Mouse (Mus musculus): ENCODE data around the gene Gm2832. TPM values are rescaled to one million over a fixed set of nuclear protein-coding genes. Genes with fewer than 3 reads are reported as not detected.
"Not testable (repeated sequence)": the region's sequence is repeated elsewhere in the genome, so short reads cannot be mapped to it uniquely, and the experiment has no call there.

The Gm2832 gene
- not detected in 2 replicates for polyA plus RNA-seq (2015; fragmentation: Nextera tagmentation; extraction: Ambion mirVana)

- not testable (repeated sequence) for H3K27me3 ChIP-seq (replicated peaks; ENCODE audit: control insufficient read depth, insufficient read depth, low read length); H3K27ac ChIP-seq (ENCODE audit: low read length); H3K4me3 ChIP-seq (ENCODE audit: low read length); H3K4me2 ChIP-seq (ENCODE audit: low read depth, low read length); H3K9me3 ChIP-seq (ENCODE audit: control insufficient read depth, low read length); H3K9ac ChIP-seq (ENCODE audit: low read depth, low read length); H3K36me3 ChIP-seq (ENCODE audit: control insufficient read depth, insufficient read depth, low read length); H3K4me1 ChIP-seq (ENCODE audit: control insufficient read depth, insufficient read depth, low read length); ATAC-seq
- 95% methylated on average over 2 of the region's 3 CpGs for WGBS
Measured at GRCm38 (mm10) chr14:41278505-41278904, at the start of gene Gm2832. Gene Gm2832, plus strand, starts transcription at chr14:41278805.

DNA sequence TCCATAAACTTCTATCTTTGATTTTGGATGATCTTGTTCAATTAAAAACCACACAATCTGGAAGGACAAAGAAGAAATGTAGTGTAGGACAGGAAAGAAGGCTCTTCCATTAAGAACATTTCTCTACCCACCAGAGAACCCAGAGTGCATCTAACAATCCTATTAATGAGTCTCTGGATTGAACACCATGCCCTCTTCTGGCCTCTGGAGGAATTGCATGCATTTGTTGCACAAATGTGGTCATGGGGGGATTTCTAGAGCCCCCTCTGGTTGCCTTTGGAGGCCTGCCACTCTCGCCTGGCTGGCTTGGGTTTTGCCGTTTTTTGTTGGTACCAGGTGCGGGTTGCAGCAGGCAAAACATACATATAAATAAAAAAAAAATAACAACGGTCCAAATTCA, 15.3 kb upstream of the Gm2832 start:
- not testable (repeated sequence) for H3K27ac ChIP-seq (ENCODE audit: low read length); H3K4me3 ChIP-seq (ENCODE audit: low read length); H3K4me1 ChIP-seq (ENCODE audit: control insufficient read depth, insufficient read depth, low read length); H3K27me3 ChIP-seq (replicated peaks; ENCODE audit: control insufficient read depth, insufficient read depth, low read length); H3K9ac ChIP-seq (ENCODE audit: low read depth, low read length); H3K36me3 ChIP-seq (ENCODE audit: control insufficient read depth, insufficient read depth, low read length); H3K4me2 ChIP-seq (ENCODE audit: low read depth, low read length); ATAC-seq; H3K9me3 ChIP-seq (ENCODE audit: control insufficient read depth, low read length)
- WGBS: 32% methylated on average over 4 of the region's 4 CpGs

DNA sequence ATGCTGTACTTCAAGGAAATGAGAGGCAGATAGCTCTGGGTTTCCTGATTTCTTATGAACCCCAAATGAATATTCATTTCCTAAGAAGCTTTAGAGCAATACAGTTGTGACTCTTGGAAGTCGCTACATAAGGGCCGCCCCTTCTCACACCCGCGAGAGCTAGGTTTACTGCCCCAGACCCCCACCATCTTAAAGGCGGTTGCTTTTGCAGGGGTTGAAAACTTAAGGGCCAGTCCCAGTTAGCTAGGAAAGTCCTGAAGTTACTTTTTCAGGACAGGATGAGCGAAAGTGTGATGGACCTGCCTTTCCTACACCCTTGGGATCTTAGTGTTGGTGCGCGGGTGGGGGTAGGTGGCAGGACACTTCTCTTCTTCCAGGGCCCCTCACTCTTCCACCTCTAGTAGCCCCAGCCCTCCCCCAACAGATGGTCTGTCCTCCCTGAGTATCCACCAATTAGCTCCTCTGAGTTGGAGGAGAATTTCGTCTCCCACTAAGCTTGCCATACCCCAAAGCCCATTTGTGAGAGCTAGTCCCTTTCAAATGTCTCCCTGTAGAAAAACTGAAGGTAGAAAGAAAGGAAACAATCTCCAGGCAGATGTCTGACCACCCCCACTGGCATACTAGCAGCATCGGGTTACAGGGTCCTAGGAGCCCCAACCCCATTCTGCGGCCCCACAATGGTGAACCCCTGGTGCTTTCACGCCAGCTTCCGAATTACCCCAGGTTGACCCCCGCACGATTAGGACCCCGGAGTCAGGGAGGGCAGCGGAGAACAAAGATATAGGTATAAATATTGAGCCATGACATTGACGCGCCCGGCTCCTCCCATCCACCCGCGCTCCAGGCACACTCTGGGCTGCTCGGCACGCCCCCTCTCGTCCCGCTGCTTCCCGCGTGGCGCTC, 14.5 kb upstream of the Gm2832 start:
- H3K4me1 ChIP-seq (ENCODE audit: control insufficient read depth, insufficient read depth, low read length); H3K27me3 ChIP-seq (replicated peaks; ENCODE audit: control insufficient read depth, insufficient read depth, low read length); H3K9me3 ChIP-seq (ENCODE audit: control insufficient read depth, low read length); H3K27ac ChIP-seq (ENCODE audit: low read length); H3K36me3 ChIP-seq (ENCODE audit: control insufficient read depth, insufficient read depth, low read length); H3K9ac ChIP-seq (ENCODE audit: low read depth, low read length): not testable (repeated sequence)
- Histone ChIP-seq H3K4me3 (ENCODE audit: low read length) (peak overlapping the region; percentile 29; the same call in 1 of the 2 replicates), H3K4me2 (ENCODE audit: low read depth, low read length) (peak overlapping the region; percentile 40; the same call in 1 of the 2 replicates)
- ATAC-seq: peak; percentile 59
- WGBS: 5% methylated on average over 22 of the region's 29 CpGs

DNA sequence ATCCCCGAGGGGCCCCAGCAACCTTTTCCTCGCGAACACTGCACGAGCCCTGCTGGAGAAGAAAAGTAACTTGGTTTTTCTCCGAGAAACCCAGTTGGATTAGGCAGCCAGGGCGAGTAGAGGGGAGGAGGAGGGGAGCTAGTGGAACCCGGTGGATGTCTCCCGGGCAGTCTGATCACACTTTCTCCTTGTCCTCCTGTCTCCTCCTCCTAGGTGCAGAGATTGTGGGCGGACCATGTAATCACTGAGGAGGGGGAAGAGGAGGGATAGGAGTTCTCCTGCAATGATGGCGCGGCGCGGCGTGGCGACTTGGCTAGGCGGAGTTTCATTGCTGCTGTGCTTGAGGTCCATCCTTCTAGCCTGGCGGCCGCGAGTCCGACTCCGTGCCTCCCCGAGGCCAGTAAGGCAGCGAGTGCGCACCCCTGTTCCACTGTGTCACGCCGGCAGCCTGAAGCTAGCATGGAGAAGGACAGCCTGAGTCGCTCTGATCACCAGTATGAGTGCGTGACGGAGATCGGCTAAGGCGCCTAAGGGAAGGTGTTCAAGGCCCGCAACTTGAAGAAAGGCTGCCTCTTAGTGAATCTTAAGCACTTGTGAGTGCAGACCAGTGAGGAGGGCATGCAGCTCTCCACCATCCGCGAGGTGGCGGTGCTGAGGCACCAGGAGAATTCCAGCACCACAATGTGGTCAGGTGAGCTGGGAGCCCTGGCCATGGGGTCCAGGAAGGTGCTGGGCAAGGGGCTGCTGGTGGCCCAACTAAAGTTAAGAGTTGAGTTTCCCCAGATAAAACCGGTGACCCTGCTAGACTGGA, 13.6 kb upstream of the Gm2832 start:
- not testable (repeated sequence) for H3K36me3 ChIP-seq (ENCODE audit: control insufficient read depth, insufficient read depth, low read length); H3K27me3 ChIP-seq (replicated peaks; ENCODE audit: control insufficient read depth, insufficient read depth, low read length); H3K9me3 ChIP-seq (ENCODE audit: control insufficient read depth, low read length); H3K27ac ChIP-seq (ENCODE audit: low read length); H3K9ac ChIP-seq (ENCODE audit: low read depth, low read length); H3K4me1 ChIP-seq (ENCODE audit: control insufficient read depth, insufficient read depth, low read length)
- Histone ChIP-seq H3K4me2 (ENCODE audit: low read depth, low read length) (peak overlapping the region; percentile 40; the same call in 1 of the 2 replicates), H3K4me3 (ENCODE audit: low read length) (peak overlapping the region; percentile 29; the same call in 1 of the 2 replicates)
- ATAC-seq: peak; percentile 85
- 5% methylated on average over 23 of the region's 36 CpGs for WGBS

- not testable (repeated sequence) for H3K4me3 ChIP-seq (ENCODE audit: low read length); H3K36me3 ChIP-seq (ENCODE audit: control insufficient read depth, insufficient read depth, low read length); H3K9me3 ChIP-seq (ENCODE audit: control insufficient read depth, low read length); H3K9ac ChIP-seq (ENCODE audit: low read depth, low read length); H3K27ac ChIP-seq (ENCODE audit: low read length); H3K4me2 ChIP-seq (ENCODE audit: low read depth, low read length); ATAC-seq; H3K4me1 ChIP-seq (ENCODE audit: control insufficient read depth, insufficient read depth, low read length); H3K27me3 ChIP-seq (replicated peaks; ENCODE audit: control insufficient read depth, insufficient read depth, low read length)
- 35% methylated on average over 1 of the region's 1 CpGs for WGBS
Measured at GRCm38 (mm10) chr14:41285965-41286364, 7.4 kb downstream of the Gm2832 start.

Other genes with a start within 250 kb of the Gm2832 start
- gene Dydc2, start 209.6 kb upstream of the Gm2832 start, polyA plus RNA-seq (2015; fragmentation: Nextera tagmentation; extraction: Ambion mirVana): 0.17 TPM in 1 of 2 replicates, not detected in the other
- gene Dydc1, start 205.9 kb upstream of the Gm2832 start, polyA plus RNA-seq (2015; fragmentation: Nextera tagmentation; extraction: Ambion mirVana): not detected in 2 replicates
- gene Mat1a, start 173.8 kb upstream of the Gm2832 start, polyA plus RNA-seq (2015; fragmentation: Nextera tagmentation; extraction: Ambion mirVana): 2.7 and 4.0 TPM in 2 replicates
- gene Sftpa1, start 147.0 kb upstream of the Gm2832 start, polyA plus RNA-seq (2015; fragmentation: Nextera tagmentation; extraction: Ambion mirVana): not detected in 2 replicates
- gene Mbl1, start 127.3 kb upstream of the Gm2832 start, polyA plus RNA-seq (2015; fragmentation: Nextera tagmentation; extraction: Ambion mirVana): 0.21 and 0.98 TPM in 2 replicates
- 0.10 and 0.17 TPM in 2 replicates for gene Sftpd, start 93.7 kb upstream of the Gm2832 start, polyA plus RNA-seq (2015; fragmentation: Nextera tagmentation; extraction: Ambion mirVana)
- gene Gm5798, start 69.8 kb downstream of the Gm2832 start, polyA plus RNA-seq (2015; fragmentation: Nextera tagmentation; extraction: Ambion mirVana): not detected in 2 replicates
- not detected in 2 replicates for gene Gm7945, start 107.6 kb downstream of the Gm2832 start, polyA plus RNA-seq (2015; fragmentation: Nextera tagmentation; extraction: Ambion mirVana)
- gene Gm6482, start 129.5 kb downstream of the Gm2832 start, polyA plus RNA-seq (2015; fragmentation: Nextera tagmentation; extraction: Ambion mirVana): not detected in 2 replicates
- not detected in 2 replicates for gene Gm7954, start 174.7 kb downstream of the Gm2832 start, polyA plus RNA-seq (2015; fragmentation: Nextera tagmentation; extraction: Ambion mirVana)
- not detected in 2 replicates for gene Gm3486, start 210.7 kb downstream of the Gm2832 start, polyA plus RNA-seq (2015; fragmentation: Nextera tagmentation; extraction: Ambion mirVana)